Mouse (Mus musculus) E14TG2a.4 (cell line): ENCODE measurements at regions not wholly inside any gene's neighbourhood (a gene's known extent, or its start where the extent isn't known, plus 50 kb on each side); places are given as distances from the start of the nearest gene placed in this dataset.

Experiments
- CTCF ChIP-seq: conservative IDR thresholded peaks from 2 replicates; pipeline ENCODE4 v1.5.1; 2014; ENCODE audit warnings: low read length
- POU5F1 ChIP-seq: IDR thresholded peaks from 2 replicates; pipeline ENCODE4 v1.6.1; 2014; ENCODE audit warnings: low read length, borderline replicate concordance

DNA sequence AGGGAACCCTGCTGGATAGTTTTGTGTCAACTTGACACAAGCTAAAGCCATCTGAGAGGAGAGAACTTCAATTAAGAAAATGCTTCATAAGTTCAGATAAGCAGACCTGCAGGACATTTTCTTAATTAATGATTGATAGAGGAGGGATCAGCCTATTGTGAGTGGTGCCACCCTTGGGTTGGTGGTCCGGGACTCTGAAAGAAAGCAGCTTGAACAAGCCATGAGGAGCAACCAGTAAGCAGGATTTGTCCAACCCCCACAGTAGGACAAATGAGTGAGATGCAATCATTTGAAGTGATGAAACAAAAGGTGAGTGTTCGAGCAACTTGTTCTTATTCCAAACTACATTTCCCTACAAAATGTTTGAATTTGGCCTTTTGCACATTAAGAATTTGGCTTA, 78.0 kb upstream of the Pam start:
- no peak for TF ChIP-seq CTCF
- TF ChIP-seq POU5F1: no peak
